Mouse (Mus musculus) activated CD4-positive, CD25-positive, alpha-beta regulatory T cell, adult 9 weeks (primary cell): ENCODE data around the gene Adrb1. TPM values are rescaled to one million over a fixed set of nuclear protein-coding genes. Genes with fewer than 3 reads are reported as not detected.

ENCODE experiments used
- polyA plus RNA-seq: library from polyadenylated mRNA; unstranded; fragments of 100-300 nt; shearing (Covaris generic); gene quantifications from one replicate; pipeline ENCODE4 v1.2.1, GENCODE M21; 2017

Gene Adrb1
- polyA plus RNA-seq: not detected

GRCm38 (mm10) chr19:56721387-56722211, at the start of gene Adrb1:
Gene Adrb1 (plus strand): TSS chr19:56722199.

Other genes starting within 250 kb of the Adrb1 start
- gene Dclre1a, start 174.0 kb upstream of the Adrb1 start, polyA plus RNA-seq: 14.6 TPM
- 5.2 TPM for gene Nhlrc2, start 173.9 kb upstream of the Adrb1 start, polyA plus RNA-seq
- 22.3 TPM for gene Ccdc186, start 100.0 kb downstream of the Adrb1 start, polyA plus RNA-seq
- not detected for gene Tdrd1, start 104.0 kb downstream of the Adrb1 start, polyA plus RNA-seq
- not detected for gene Vwa2, start 152.1 kb downstream of the Adrb1 start, polyA plus RNA-seq